Comparison of ENCODE assay signal across 10 mouse cellular contexts in genomic region chr3:89388134-89388881, GRCm38 (mm10). TPM values are rescaled to one million over a fixed set of nuclear protein-coding genes. Genes with fewer than 3 reads are reported as not detected.
DNase-seq lines count a peak whose midpoint lies in the region; ATAC-seq lines count a peak whose summit lies in the region.
"Had no signal": no experiment of that assay in that cellular context is flagged by ENCODE, and none has a peak within 500 bp of the region (broad histone marks: within the 10 kb centered on the region; RNA-seq: fewer than 3 reads in every experiment).

No protein-coding gene starts in this region.

- H3K27ac ChIP-seq in kidney, embryonic 14.5 days (ENCODE audit: low read depth, low read length), result no peak overlapping the region

- H3K9ac ChIP-seq in kidney, embryonic 14.5 days (ENCODE audit: low read depth, low read length), result no peak overlapping the region

- no peak for ATAC-seq in kidney, embryonic 14.5 days (ENCODE audit: low FRiP score, low TSS enrichment)

- 76% methylated on average over 11 of the region's 11 CpGs for WGBS in kidney, embryonic 14.5 days

- peaks cover 40% of the 10 kb centered on the region for H3K4me1 ChIP-seq in kidney, embryonic 14.5 days (ENCODE audit: control insufficient read depth, insufficient read depth, low read length)

- H3K9me3 ChIP-seq in kidney, embryonic 14.5 days (ENCODE audit: control insufficient read depth, low read length), result no peaks in the 10 kb centered on the region

- H3K27me3 ChIP-seq in kidney, embryonic 14.5 days (ENCODE audit: control insufficient read depth, insufficient read depth, low read length), result no peaks in the 10 kb centered on the region

- H3K36me3 ChIP-seq in kidney, embryonic 14.5 days (ENCODE audit: control insufficient read depth, insufficient read depth, low read length), result no peaks in the 10 kb centered on the region

- DNase-seq in kidney, adult 18-20 months, result peak; percentile 60
- peak; percentile 55 for DNase-seq in urinary bladder, postnatal 14 days (ENCODE audit: low spot score)
- DNase-seq in urinary bladder, postnatal 25 days (ENCODE audit: low spot score), result no peak
- peak; percentile 79 for DNase-seq in gastrocnemius, postnatal 10 days
- DNase-seq in kidney, postnatal 14 days, result peak; percentile 68
- peak; percentile 70 for DNase-seq in skeletal muscle tissue, adult 2 months (ENCODE audit: low read depth, low spot score)
- DNase-seq in frontal cortex, postnatal 36 days (ENCODE audit: low spot score in 2 of 2), result no peak

- no peak overlapping the region for H3K4me2 ChIP-seq in kidney, embryonic 14.5 days (replicated peaks; ENCODE audit: low read depth, low read length)

- no peak overlapping the region for H3K4me3 ChIP-seq in kidney, embryonic 14.5 days (ENCODE audit: low read length)

RNA-seq across cellular contexts. Expression of gene Zbtb7b, which starts 6.3 kb away (rescaled TPM):
- 1.8 and 2.2 TPM in 2 replicates for polyA plus RNA-seq in kidney, embryonic 14.5 days (2014; fragmentation: Nextera tagmentation; extraction: Ambion mirVana)
- total RNA-seq in gastrocnemius, postnatal 10 days (2021), result 10 to 100 TPM; 19.1 to 21.8 TPM

RNA-seq across cellular contexts. Expression of gene Lenep, which starts 14.3 kb away (rescaled TPM):
- polyA plus RNA-seq in kidney, embryonic 14.5 days (2014; fragmentation: Nextera tagmentation; extraction: Ambion mirVana), result not detected in 2 replicates
- total RNA-seq in gastrocnemius, postnatal 10 days (2021), result under 1 TPM; 0.59 to 0.73 TPM
- polyA plus RNA-seq: heart, postnatal 0 days had no signal

RNA-seq across cellular contexts. Expression of gene Dcst1, which starts 23.3 kb away (rescaled TPM):
- polyA plus RNA-seq in kidney, embryonic 14.5 days (2014; fragmentation: Nextera tagmentation; extraction: Ambion mirVana), result 0.63 and 1.5 TPM in 2 replicates
- under 1 TPM; 0.12 to 0.14 TPM for total RNA-seq in gastrocnemius, postnatal 10 days (2021)
- total RNA-seq: neutrophil, adult 5-6 weeks had no signal

RNA-seq across cellular contexts. Expression of gene Flad1, which starts 23.4 kb away (rescaled TPM):
- 19.6 and 24.9 TPM in 2 replicates for polyA plus RNA-seq in kidney, embryonic 14.5 days (2014; fragmentation: Nextera tagmentation; extraction: Ambion mirVana)
- total RNA-seq in gastrocnemius, postnatal 10 days (2021), result 10 to 100 TPM; 25.8 to 29.5 TPM

RNA-seq across cellular contexts. Expression of gene Dcst2, which starts 26.5 kb away (rescaled TPM):
- 0.18 and 0.30 TPM in 2 replicates for polyA plus RNA-seq in kidney, embryonic 14.5 days (2014; fragmentation: Nextera tagmentation; extraction: Ambion mirVana)
- not detected for total RNA-seq in gastrocnemius, postnatal 10 days (2021)
- total RNA-seq: neutrophil, adult 5-6 weeks had no signal

Comparison
In these comparisons a context has a peak if more than half of its experiments do, and no peak if none do; other contexts are left out.
1. DNase-seq: peak in kidney, adult 18-20 months (single experiment), urinary bladder, postnatal 14 days (single experiment), gastrocnemius, postnatal 10 days (single experiment), kidney, postnatal 14 days (single experiment) and skeletal muscle tissue, adult 2 months (single experiment); none in urinary bladder, postnatal 25 days (single experiment) and frontal cortex, postnatal 36 days (0 of 2).